23 mouse cellular contexts compared by ENCODE assay signal in genomic region chr9:65017896-65018295, GRCm38 (mm10). TPM values are rescaled to one million over a fixed set of nuclear protein-coding genes. Genes with fewer than 3 reads are reported as not detected.
DNase-seq lines count a peak whose midpoint lies in the region; ATAC-seq lines count a peak whose summit lies in the region.
"Had no signal": no experiment of that assay in that cellular context is flagged by ENCODE, and none has a peak within 500 bp of the region (broad histone marks: within the 10 kb centered on the region; RNA-seq: fewer than 3 reads in every experiment).

No protein-coding gene starts in this region.

- no peak overlapping the region for H3K27ac ChIP-seq in hindbrain, embryonic 13.5 days
- H3K27ac ChIP-seq in hindbrain, embryonic 10.5 days: no peak overlapping the region
- no peak overlapping the region for H3K27ac ChIP-seq in midbrain, embryonic 14.5 days (replicated peaks; ENCODE audit: low read depth, low read length)
- H3K27ac ChIP-seq in midbrain, embryonic 11.5 days (ENCODE audit: low read depth, low read length): no peak overlapping the region
- peak overlapping the region; percentile 73 for H3K27ac ChIP-seq in liver, embryonic 15.5 days (replicated peaks)
- no peak overlapping the region for H3K27ac ChIP-seq in neural tube, embryonic 15.5 days (replicated peaks)
- H3K27ac ChIP-seq in limb, embryonic 10.5 days: no peak overlapping the region
- H3K27ac ChIP-seq: embryonic facial prominence, embryonic 15.5 days; forebrain, embryonic 10.5 days; heart, adult 2 months; macrophage had no signal

- no peaks in the 10 kb centered on the region for H3K27me3 ChIP-seq in hindbrain, embryonic 13.5 days
- H3K27me3 ChIP-seq in hindbrain, embryonic 10.5 days (ENCODE audit: insufficient read depth, poor library complexity, severe bottlenecking): no peaks in the 10 kb centered on the region
- no peaks in the 10 kb centered on the region for H3K27me3 ChIP-seq in midbrain, embryonic 14.5 days (ENCODE audit: control insufficient read depth, insufficient read depth, low read length)
- no peaks in the 10 kb centered on the region for H3K27me3 ChIP-seq in midbrain, embryonic 11.5 days (ENCODE audit: control insufficient read depth, insufficient read depth, low read length)
- H3K27me3 ChIP-seq in liver, embryonic 15.5 days: no peaks in the 10 kb centered on the region
- no peaks in the 10 kb centered on the region for H3K27me3 ChIP-seq in neural tube, embryonic 15.5 days (replicated peaks)
- H3K27me3 ChIP-seq in limb, embryonic 10.5 days (ENCODE audit: low read depth, poor library complexity, severe bottlenecking): no peaks in the 10 kb centered on the region
- H3K27me3 ChIP-seq: embryonic facial prominence, embryonic 15.5 days had no signal

- ATAC-seq in hindbrain, embryonic 13.5 days (ENCODE audit: low FRiP score): no peak
- no peak for ATAC-seq in midbrain, embryonic 14.5 days (ENCODE audit: low FRiP score, low TSS enrichment)
- ATAC-seq in midbrain, embryonic 11.5 days (ENCODE audit: low FRiP score): no peak
- ATAC-seq in liver, embryonic 15.5 days (ENCODE audit: insufficient read depth): no peak
- no peak for ATAC-seq in neural tube, embryonic 15.5 days (ENCODE audit: low FRiP score)

- peaks cover 69% of the 10 kb centered on the region for H3K4me1 ChIP-seq in hindbrain, embryonic 13.5 days (replicated peaks)
- peaks cover 69% of the 10 kb centered on the region for H3K4me1 ChIP-seq in hindbrain, embryonic 10.5 days (replicated peaks)
- H3K4me1 ChIP-seq in midbrain, embryonic 14.5 days (ENCODE audit: control insufficient read depth, insufficient read depth, low read length): peaks cover 54% of the 10 kb centered on the region
- peaks cover 26% of the 10 kb centered on the region for H3K4me1 ChIP-seq in midbrain, embryonic 11.5 days (ENCODE audit: control insufficient read depth, insufficient read depth, low read length)
- peaks cover 72% of the 10 kb centered on the region for H3K4me1 ChIP-seq in liver, embryonic 15.5 days (replicated peaks)
- peaks cover 68% of the 10 kb centered on the region for H3K4me1 ChIP-seq in neural tube, embryonic 15.5 days
- H3K4me1 ChIP-seq in limb, embryonic 10.5 days: peaks cover 40% of the 10 kb centered on the region

- H3K4me2 ChIP-seq in hindbrain, embryonic 13.5 days: peak overlapping the region; percentile 70
- H3K4me2 ChIP-seq in midbrain, embryonic 14.5 days (ENCODE audit: low read length): peak overlapping the region; percentile 77
- no peak overlapping the region for H3K4me2 ChIP-seq in midbrain, embryonic 11.5 days
- H3K4me2 ChIP-seq in liver, embryonic 15.5 days: peak overlapping the region; percentile 96
- H3K4me2 ChIP-seq in neural tube, embryonic 15.5 days: peak overlapping the region; percentile 67; the same call in 1 of the 2 replicates
- H3K4me2 ChIP-seq: embryonic facial prominence, embryonic 15.5 days; lung, embryonic 14.5 days had no signal

- 92% methylated on average over 4 of the region's 4 CpGs for WGBS in hindbrain, embryonic 13.5 days
- WGBS in hindbrain, embryonic 10.5 days: 92% methylated on average over 4 of the region's 4 CpGs
- 89% methylated on average over 4 of the region's 4 CpGs for WGBS in midbrain, embryonic 14.5 days
- WGBS in midbrain, embryonic 11.5 days: 94% methylated on average over 4 of the region's 4 CpGs
- WGBS in liver, embryonic 15.5 days (ENCODE audit: insufficient replicate concordance): 67% methylated on average over 4 of the region's 4 CpGs
- WGBS in neural tube, embryonic 15.5 days: 85% methylated on average over 4 of the region's 4 CpGs
- whole genome bisulfite sequencing in limb, embryonic 10.5 days: 85% methylated on average over 4 of the region's 4 CpGs

- no peaks in the 10 kb centered on the region for H3K9me3 ChIP-seq in hindbrain, embryonic 13.5 days
- H3K9me3 ChIP-seq in hindbrain, embryonic 10.5 days: no peaks in the 10 kb centered on the region
- H3K9me3 ChIP-seq in midbrain, embryonic 14.5 days (ENCODE audit: control insufficient read depth, low read length): no peaks in the 10 kb centered on the region
- no peaks in the 10 kb centered on the region for H3K9me3 ChIP-seq in midbrain, embryonic 11.5 days (ENCODE audit: control insufficient read depth, low read length)
- H3K9me3 ChIP-seq in liver, embryonic 15.5 days (replicated peaks): no peaks in the 10 kb centered on the region
- H3K9me3 ChIP-seq in neural tube, embryonic 15.5 days (replicated peaks): no peaks in the 10 kb centered on the region
- H3K9me3 ChIP-seq in limb, embryonic 10.5 days (replicated peaks): no peaks in the 10 kb centered on the region
- H3K9me3 ChIP-seq: embryonic facial prominence, embryonic 15.5 days; forebrain, embryonic 10.5 days had no signal

- H3K36me3 ChIP-seq in hindbrain, embryonic 13.5 days: peaks cover 3% of the 10 kb centered on the region; the same call in 1 of the 2 replicates
- H3K36me3 ChIP-seq in hindbrain, embryonic 10.5 days: 0 out of 2 replicates have a peak, but pooled peaks cover 2% of the 10 kb centered on the region
- no peaks in the 10 kb centered on the region for H3K36me3 ChIP-seq in midbrain, embryonic 14.5 days (ENCODE audit: control insufficient read depth, insufficient read depth, low read length)
- no peaks in the 10 kb centered on the region for H3K36me3 ChIP-seq in midbrain, embryonic 11.5 days (ENCODE audit: control insufficient read depth, insufficient read depth, low read length)
- H3K36me3 ChIP-seq in liver, embryonic 15.5 days (replicated peaks): no peaks in the 10 kb centered on the region
- no peaks in the 10 kb centered on the region for H3K36me3 ChIP-seq in neural tube, embryonic 15.5 days
- H3K36me3 ChIP-seq in limb, embryonic 10.5 days: peaks cover 11% of the 10 kb centered on the region
- H3K36me3 ChIP-seq: embryonic facial prominence, embryonic 15.5 days had no signal

- no peak for DNase-seq in hindbrain, embryonic 10.5 days (ENCODE audit: low spot score)
- DNase-seq in midbrain, embryonic 14.5 days: no peak
- DNase-seq in midbrain, embryonic 11.5 days (ENCODE audit: low spot score, missing footprints): no peak
- DNase-seq in spleen, postnatal 10 days (ENCODE audit: low spot score in 2 of 2): no peak
- DNase-seq in limb, embryonic 10.5 days (ENCODE audit: low spot score): no peak
- DNase-seq: adrenal gland, postnatal 25 days; cerebellum, adult 9-11 months; embryo, embryonic 11 days; gastrocnemius, postnatal 10 days; heart, adult 2 months; kidney, adult 18-20 months; kidney, postnatal 36 days; layer of hippocampus, postnatal 36 days; left cerebral cortex, postnatal 4 days; lung, embryonic 14.5 days; retina, postnatal 1 day; thymus, adult 18-20 months had no signal

- H3K4me3 ChIP-seq in hindbrain, embryonic 13.5 days: no peak overlapping the region
- no peak overlapping the region for H3K4me3 ChIP-seq in hindbrain, embryonic 10.5 days
- no peak overlapping the region for H3K4me3 ChIP-seq in midbrain, embryonic 14.5 days (replicated peaks; ENCODE audit: low read depth, low read length)
- H3K4me3 ChIP-seq in midbrain, embryonic 11.5 days (ENCODE audit: low read depth, low read length): no peak overlapping the region
- no peak overlapping the region for H3K4me3 ChIP-seq in liver, embryonic 15.5 days (replicated peaks)
- H3K4me3 ChIP-seq in neural tube, embryonic 15.5 days (replicated peaks): no peak overlapping the region
- no peak overlapping the region for H3K4me3 ChIP-seq in limb, embryonic 10.5 days
- H3K4me3 ChIP-seq: embryonic facial prominence, embryonic 15.5 days; forebrain, embryonic 10.5 days; heart, adult 2 months had no signal

- H3K9ac ChIP-seq in hindbrain, embryonic 13.5 days: no peak overlapping the region
- H3K9ac ChIP-seq in midbrain, embryonic 14.5 days (replicated peaks; ENCODE audit: low read length): 0 out of 2 replicates have a peak overlapping the region, but pooled peaks have one; percentile 6
- H3K9ac ChIP-seq in midbrain, embryonic 11.5 days (ENCODE audit: low read length): no peak overlapping the region
- H3K9ac ChIP-seq in liver, embryonic 15.5 days: no peak overlapping the region
- H3K9ac ChIP-seq in neural tube, embryonic 15.5 days (replicated peaks): no peak overlapping the region; the same call in 1 of the 2 replicates
- H3K9ac ChIP-seq: embryonic facial prominence, embryonic 15.5 days; lung, embryonic 14.5 days had no signal

RNA-seq across cellular contexts. Expression of gene Hacd3, which starts 3.6 kb away (rescaled TPM):
- polyA plus RNA-seq in hindbrain, embryonic 13.5 days (2015; fragmentation: Nextera tagmentation; extraction: Ambion mirVana): 202 and 206 TPM in 2 replicates
- 108 and 115 TPM in 2 replicates for polyA plus RNA-seq in hindbrain, embryonic 10.5 days (2016; fragmentation: Nextera tagmentation; extraction: Ambion mirVana)
- 152 and 171 TPM in 2 replicates for polyA plus RNA-seq in midbrain, embryonic 14.5 days (2014; fragmentation: Nextera tagmentation; extraction: Ambion mirVana)
- 97.5 and 104 TPM in 2 replicates for polyA plus RNA-seq in midbrain, embryonic 11.5 days (2014; fragmentation: Nextera tagmentation; extraction: Ambion mirVana)
- polyA plus RNA-seq in liver, embryonic 15.5 days (2015; fragmentation: Nextera tagmentation; extraction: Ambion mirVana): 51.2 and 56.1 TPM in 2 replicates
- 216 and 238 TPM in 2 replicates for polyA plus RNA-seq in neural tube, embryonic 15.5 days (2015; fragmentation: Nextera tagmentation; extraction: Ambion mirVana)
- 99.9 and 105 TPM in 2 replicates for polyA plus RNA-seq in limb, embryonic 10.5 days (2016; fragmentation: Nextera tagmentation; extraction: Ambion mirVana)

RNA-seq across cellular contexts. Expression of gene Dpp8, which starts 14.3 kb away (rescaled TPM):
- 36.8 and 39.3 TPM in 2 replicates for polyA plus RNA-seq in hindbrain, embryonic 13.5 days (2015; fragmentation: Nextera tagmentation; extraction: Ambion mirVana)
- 38.5 and 39.9 TPM in 2 replicates for polyA plus RNA-seq in hindbrain, embryonic 10.5 days (2016; fragmentation: Nextera tagmentation; extraction: Ambion mirVana)
- 33.9 and 39.1 TPM in 2 replicates for polyA plus RNA-seq in midbrain, embryonic 14.5 days (2014; fragmentation: Nextera tagmentation; extraction: Ambion mirVana)
- polyA plus RNA-seq in midbrain, embryonic 11.5 days (2014; fragmentation: Nextera tagmentation; extraction: Ambion mirVana): 33.4 and 34.7 TPM in 2 replicates
- 17.7 and 19.2 TPM in 2 replicates for polyA plus RNA-seq in liver, embryonic 15.5 days (2015; fragmentation: Nextera tagmentation; extraction: Ambion mirVana)
- 31.2 and 32.9 TPM in 2 replicates for polyA plus RNA-seq in neural tube, embryonic 15.5 days (2015; fragmentation: Nextera tagmentation; extraction: Ambion mirVana)
- polyA plus RNA-seq in limb, embryonic 10.5 days (2016; fragmentation: Nextera tagmentation; extraction: Ambion mirVana): 36.7 and 43.3 TPM in 2 replicates

RNA-seq across cellular contexts. Expression of gene Ints14, which starts 57.2 kb away (rescaled TPM):
- polyA plus RNA-seq in hindbrain, embryonic 13.5 days (2015; fragmentation: Nextera tagmentation; extraction: Ambion mirVana): 40.6 and 43.9 TPM in 2 replicates
- 64.9 and 70.4 TPM in 2 replicates for polyA plus RNA-seq in hindbrain, embryonic 10.5 days (2016; fragmentation: Nextera tagmentation; extraction: Ambion mirVana)
- 26.8 and 47.1 TPM in 2 replicates for polyA plus RNA-seq in midbrain, embryonic 14.5 days (2014; fragmentation: Nextera tagmentation; extraction: Ambion mirVana)
- 78.5 and 84.3 TPM in 2 replicates for polyA plus RNA-seq in midbrain, embryonic 11.5 days (2014; fragmentation: Nextera tagmentation; extraction: Ambion mirVana)
- 20.8 and 21.0 TPM in 2 replicates for polyA plus RNA-seq in liver, embryonic 15.5 days (2015; fragmentation: Nextera tagmentation; extraction: Ambion mirVana)
- 32.2 and 38.6 TPM in 2 replicates for polyA plus RNA-seq in neural tube, embryonic 15.5 days (2015; fragmentation: Nextera tagmentation; extraction: Ambion mirVana)
- polyA plus RNA-seq in limb, embryonic 10.5 days (2016; fragmentation: Nextera tagmentation; extraction: Ambion mirVana): 74.8 and 78.4 TPM in 2 replicates
